In genomic region chr8:121879712-121880111, GRCm38 (mm10) we compare ENCODE assay signal across 23 mouse cellular contexts. TPM values are rescaled to one million over a fixed set of nuclear protein-coding genes. Genes with fewer than 3 reads are reported as not detected.
A peak's percentile ranks its signal among the peaks of the same experiment; 100 is the strongest.
DNase-seq lines count a peak whose midpoint lies in the region; ATAC-seq and TF ChIP-seq lines count a peak whose summit lies in the region.
"Had no signal": no experiment of that assay in that cellular context is flagged by ENCODE, and none has a peak within 500 bp of the region (broad histone marks: within the 10 kb centered on the region; RNA-seq: fewer than 3 reads in every experiment).

No protein-coding gene starts in this region.

- ATAC-seq in liver, embryonic 13.5 days (ENCODE audit: low read depth) = peak; percentile 25; the same call in 1 of the 2 replicates
- ATAC-seq in liver, postnatal 0 days = no peak
- ATAC-seq: forebrain, embryonic 14.5 days; forebrain, embryonic 16.5 days had no signal

- H3K36me3 ChIP-seq in liver, embryonic 13.5 days = peaks cover 53% of the 10 kb centered on the region
- H3K36me3 ChIP-seq in liver, postnatal 0 days (replicated peaks; ENCODE audit: insufficient read depth, low read length) = peaks cover 31% of the 10 kb centered on the region
- H3K36me3 ChIP-seq in MEL (ENCODE audit: control insufficient read depth in 1 of 2, insufficient read depth in 2 of 2, low read length in 2 of 2) = peaks cover 0 to 26% of the 10 kb centered on the region in 2 experiments; a peak in 3 of 4 replicates

- no peak for TF ChIP-seq RAD21 in MEL (IDR thresholded peaks at IDR 0.05; ENCODE audit: low read depth, low read length)

- DNase-seq in liver, embryonic 13.5 days = no peak
- DNase-seq in liver, postnatal 0 days = no peak
- DNase-seq in MEL (ENCODE audit: low read depth, low spot score) = no peak
- DNase-seq in gastrocnemius, postnatal 36 days = no peak
- no peak for DNase-seq in frontal cortex, postnatal 10 days (ENCODE audit: low spot score in 2 of 2)
- DNase-seq: adrenal gland, adult 2 months; adrenal gland, postnatal 10 days; adrenal gland, postnatal 25 days; cerebellum, adult 11 months; cerebellum, adult 18-20 months; cerebellum, adult 8-10 months; cerebellum, adult 9-11 months; cerebellum, postnatal 14 days; cerebellum, postnatal 36 days; embryo, embryonic 11 days had no signal

- 82% methylated on average over 3 of the region's 3 CpGs for WGBS in liver, embryonic 13.5 days (ENCODE audit: insufficient replicate concordance)
- WGBS in liver, postnatal 0 days (ENCODE audit: insufficient replicate concordance) = 95% methylated on average over 3 of the region's 3 CpGs

- no peak for TF ChIP-seq EP300 in liver, postnatal 0 days (IDR thresholded peaks at IDR 0.05; ENCODE audit: low read depth)
- TF ChIP-seq EP300 in MEL (IDR thresholded peaks at IDR 0.05; ENCODE audit: low read depth in 1 of 2, low read length in 2 of 2) = no peak

- peaks cover 23% of the 10 kb centered on the region for H3K4me1 ChIP-seq in liver, embryonic 13.5 days (replicated peaks)
- H3K4me1 ChIP-seq in liver, postnatal 0 days (ENCODE audit: insufficient read depth) = peaks cover 10% of the 10 kb centered on the region
- H3K4me1 ChIP-seq in MEL (ENCODE audit: control insufficient read depth in 1 of 2, insufficient read depth in 2 of 2, low read length in 2 of 2) = peaks cover 12 to 23% of the 10 kb centered on the region in 2 experiments
- H3K4me1 ChIP-seq: forebrain, embryonic 10.5 days; forebrain, embryonic 12.5 days had no signal

- H3K79me2 ChIP-seq in MEL (ENCODE audit: control insufficient read depth, insufficient read depth, low read length, poor library complexity) = no peaks in the 10 kb centered on the region

- H3K27me3 ChIP-seq in liver, embryonic 13.5 days = no peaks in the 10 kb centered on the region
- no peaks in the 10 kb centered on the region for H3K27me3 ChIP-seq in liver, postnatal 0 days (ENCODE audit: insufficient read depth, low read length)
- no peaks in the 10 kb centered on the region for H3K27me3 ChIP-seq in MEL (ENCODE audit: control insufficient read depth in 1 of 2, insufficient read depth in 2 of 2, low read length in 2 of 2)
- H3K27me3 ChIP-seq: embryonic facial prominence, embryonic 13.5 days; embryonic facial prominence, embryonic 15.5 days; forebrain, embryonic 12.5 days had no signal

- H3K4me2 ChIP-seq in liver, embryonic 13.5 days = no peak overlapping the region
- no peak overlapping the region for H3K4me2 ChIP-seq in liver, postnatal 0 days (ENCODE audit: low read depth, low read length)
- H3K4me2 ChIP-seq: embryonic facial prominence, embryonic 13.5 days; embryonic facial prominence, embryonic 15.5 days; forebrain, embryonic 12.5 days had no signal

- no peak for TF ChIP-seq CTCF in liver, postnatal 0 days (IDR thresholded peaks at IDR 0.05; ENCODE audit: low read depth)
- TF ChIP-seq CTCF in MEL (IDR thresholded peaks at IDR 0.05 in 2 of 3, conservative IDR thresholded peaks at IDR 0.05 in 1 of 3; ENCODE audit: control insufficient read depth in 1 of 3, insufficient read depth in 1 of 3, low read depth in 2 of 3, low read length in 3 of 3, poor library complexity in 1 of 3, severe bottlenecking in 1 of 3) = no peak

- intact Hi-C loops in gastrocnemius, postnatal 36 days (cut with DNase I) = no loop called here

- no peak overlapping the region; the same call in 1 of the 2 replicates for H3K27ac ChIP-seq in liver, embryonic 13.5 days
- H3K27ac ChIP-seq in liver, postnatal 0 days (ENCODE audit: low read depth) = no peak overlapping the region
- no peak overlapping the region for H3K27ac ChIP-seq in MEL (ENCODE audit: control insufficient read depth, low read depth, low read length)
- H3K27ac ChIP-seq: embryonic facial prominence, embryonic 13.5 days; embryonic facial prominence, embryonic 15.5 days; forebrain, embryonic 10.5 days; forebrain, embryonic 12.5 days had no signal

- no peaks in the 10 kb centered on the region for H3K9me3 ChIP-seq in liver, embryonic 13.5 days (replicated peaks)
- no peaks in the 10 kb centered on the region for H3K9me3 ChIP-seq in liver, postnatal 0 days (ENCODE audit: low read length)
- H3K9me3 ChIP-seq in MEL (replicated peaks; ENCODE audit: insufficient read depth, low read length) = no peaks in the 10 kb centered on the region
- H3K9me3 ChIP-seq: embryonic facial prominence, embryonic 13.5 days; embryonic facial prominence, embryonic 15.5 days; forebrain, embryonic 10.5 days; forebrain, embryonic 12.5 days; G1E had no signal

- no peak for TF ChIP-seq POLR2A in MEL (IDR thresholded peaks at IDR 0.05; ENCODE audit: control insufficient read depth in 1 of 2, insufficient read depth in 1 of 2, low read depth in 1 of 2, low read length in 2 of 2, poor library complexity in 1 of 2)

- H3K4me3 ChIP-seq in liver, embryonic 13.5 days (replicated peaks) = no peak overlapping the region
- no peak overlapping the region for H3K4me3 ChIP-seq in liver, postnatal 0 days (ENCODE audit: low read depth, low read length)
- H3K4me3 ChIP-seq in MEL (ENCODE audit: control insufficient read depth in 1 of 2, insufficient read depth in 1 of 2, low read depth in 2 of 2, low read length in 2 of 2) = no peak overlapping the region
- H3K4me3 ChIP-seq: embryonic facial prominence, embryonic 13.5 days; embryonic facial prominence, embryonic 15.5 days; erythroblast, embryonic 14.5 days; forebrain, embryonic 10.5 days; forebrain, embryonic 12.5 days had no signal

- H3K9ac ChIP-seq in liver, embryonic 13.5 days = no peak overlapping the region
- H3K9ac ChIP-seq in liver, postnatal 0 days (replicated peaks) = no peak overlapping the region
- no peak overlapping the region for H3K9ac ChIP-seq in MEL (ENCODE audit: control insufficient read depth, low read depth, low read length, poor library complexity, severe bottlenecking)
- H3K9ac ChIP-seq: embryonic facial prominence, embryonic 13.5 days; embryonic facial prominence, embryonic 15.5 days; forebrain, embryonic 12.5 days had no signal

TF ChIP-seq in MEL, 35 proteins besides CTCF, POLR2A, EP300 and RAD21:
- peak; percentile 82; the same call in 1 of the 2 replicates for TF ChIP-seq POLR2AphosphoS2 (IDR thresholded peaks at IDR 0.05; ENCODE audit: low read length)
- TF ChIP-seq ELF1 (IDR thresholded peaks at IDR 0.05; ENCODE audit: low read depth, low read length) = no peak
- no peak for TF ChIP-seq ZKSCAN1 (IDR thresholded peaks at IDR 0.05; ENCODE audit: low read depth, low read length)
- no peak for TF ChIP-seq MAZ (IDR thresholded peaks at IDR 0.05; ENCODE audit: low read depth, low read length)

RNA-seq across cellular contexts. Expression of gene Slc7a5, which starts 27.8 kb away (rescaled TPM):
- polyA plus RNA-seq in liver, embryonic 13.5 days (2015; fragmentation: Nextera tagmentation; extraction: Ambion mirVana) = 32.2 and 37.5 TPM in 2 replicates
- 10.5 and 10.8 TPM in 2 replicates for polyA plus RNA-seq in liver, postnatal 0 days (2015; fragmentation: Nextera tagmentation; extraction: Ambion mirVana)
- 108 and 164 TPM in 2 replicates for total RNA-seq in MEL (2012; rRNA removed)
- 100 to 1,000 TPM in 1 of 2 experiments, 10 to 100 TPM in 1; 55.0 to 263 TPM for polyA plus RNA-seq in MEL (2012; ENCODE audit: insufficient read depth in 1 of 2, insufficient read length in 2 of 2, low read depth in 1 of 2, low replicate concordance in 2 of 2, missing spikeins in 1 of 2)
- 1 to 10 TPM; 1.9 to 2.1 TPM for total RNA-seq in gastrocnemius, postnatal 36 days (2021)

RNA-seq across cellular contexts. Expression of gene Klhdc4, which starts 50.3 kb away (rescaled TPM):
- 27.6 and 29.0 TPM in 2 replicates for polyA plus RNA-seq in liver, embryonic 13.5 days (2015; fragmentation: Nextera tagmentation; extraction: Ambion mirVana)
- 8.2 and 8.7 TPM in 2 replicates for polyA plus RNA-seq in liver, postnatal 0 days (2015; fragmentation: Nextera tagmentation; extraction: Ambion mirVana)
- total RNA-seq in MEL (2012; rRNA removed) = 49.8 and 53.7 TPM in 2 replicates
- polyA plus RNA-seq in MEL (2012; ENCODE audit: insufficient read depth in 1 of 2, insufficient read length in 2 of 2, low read depth in 1 of 2, low replicate concordance in 2 of 2, missing spikeins in 1 of 2) = 10 to 100 TPM in 1 of 2 experiments, not detected in 1; 65.2 TPM
- 1 to 10 TPM; 9.0 TPM for total RNA-seq in gastrocnemius, postnatal 36 days (2021)
